Mouse (Mus musculus): ENCODE data around the gene Ptcd3. TPM values are rescaled to one million over a fixed set of nuclear protein-coding genes. Genes with fewer than 3 reads are reported as not detected.
"Not testable (repeated sequence)": the region's sequence is repeated elsewhere in the genome, so short reads cannot be mapped to it uniquely, and the experiment has no call there.

Ptcd3 gene
- total and polyA plus RNA-seq, 2 experiments from 2014 or later: 57.9 to 59.6 TPM

DNA sequence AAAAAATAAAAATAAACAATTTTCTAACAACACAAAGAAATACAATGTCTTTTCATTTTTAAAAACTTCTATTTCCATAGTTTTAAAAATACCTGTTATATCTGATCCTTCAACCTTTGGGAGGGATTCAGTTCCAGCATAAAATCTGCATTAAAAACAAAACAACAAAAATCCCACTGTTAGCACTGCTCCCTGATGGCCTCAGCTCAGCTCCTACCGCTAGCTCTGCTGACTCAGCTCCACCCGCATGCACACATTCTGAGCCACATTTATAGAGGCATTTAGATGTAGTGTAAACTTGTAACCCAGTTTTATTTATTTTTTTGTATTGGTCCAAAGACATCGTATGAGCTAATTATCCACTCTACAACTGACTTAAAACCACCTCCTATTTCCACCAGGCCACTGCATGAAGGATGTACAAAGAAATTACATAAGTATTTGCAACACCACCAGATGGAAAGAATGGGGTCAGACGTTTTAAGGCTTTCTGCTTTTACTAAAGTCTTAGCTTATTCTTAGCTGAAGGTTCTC lies 781 bp downstream of the Ptcd3 start:
- Histone ChIP-seq H3K36me3 (ENCODE audit: insufficient read depth, low read length) (peaks cover 22% of the 10 kb centered on the region), H3K27me3 (ENCODE audit: insufficient read depth, low read length) (no peaks in the 10 kb centered on the region), H3K4me1 (ENCODE audit: insufficient read depth, low read length) (peaks cover 3% of the 10 kb centered on the region; the same call in 1 of the 2 replicates), H3K27ac (ENCODE audit: low read depth, low read length) (no peak overlapping the region), H3K9me3 (ENCODE audit: low read length) (no peaks in the 10 kb centered on the region), H3K9ac (replicated peaks; ENCODE audit: low read length, poor library complexity, severe bottlenecking) (peak overlapping the region; percentile 59), H3K4me2 (ENCODE audit: low read depth, low read length, poor library complexity, severe bottlenecking) (peak overlapping the region; percentile 72), H3K4me3 (ENCODE audit: low read depth, low read length) (peak overlapping the region; percentile 78)
- no peak for TF ChIP-seq CTCF (IDR thresholded peaks at IDR 0.05)
- no peak for DNase-seq (ENCODE audit: low spot score)
- no peak for ATAC-seq (ENCODE audit: low FRiP score)
- WGBS: 14% methylated on average over 4 of the region's 4 CpGs

DNA sequence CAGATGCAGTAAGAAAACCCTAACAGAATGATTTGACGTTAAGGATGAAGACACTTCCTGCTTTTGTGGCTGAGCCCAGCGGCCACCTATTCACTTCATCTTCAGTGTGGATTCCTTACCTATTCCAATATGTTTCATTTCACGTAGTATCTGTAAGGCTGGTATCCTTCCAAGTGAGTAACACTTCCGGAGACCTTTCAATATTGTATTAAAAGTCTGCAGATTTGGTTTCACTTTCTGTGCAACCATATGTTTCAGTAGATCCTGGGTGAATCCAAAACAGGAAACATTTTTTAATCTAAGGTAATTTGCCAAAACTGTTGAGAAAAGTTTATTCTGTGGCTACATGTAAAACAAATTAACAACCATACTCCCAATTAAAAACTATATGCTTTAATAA lies 15.3 kb downstream of the Ptcd3 start:
- TF ChIP-seq CTCF (IDR thresholded peaks at IDR 0.05): no peak
- Histone ChIP-seq H3K9ac (replicated peaks; ENCODE audit: low read length, poor library complexity, severe bottlenecking) (no peak overlapping the region), H3K27me3 (ENCODE audit: insufficient read depth, low read length) (no peaks in the 10 kb centered on the region), H3K4me2 (ENCODE audit: low read depth, low read length, poor library complexity, severe bottlenecking) (no peak overlapping the region), H3K27ac (ENCODE audit: low read depth, low read length) (no peak overlapping the region), H3K9me3 (ENCODE audit: low read length) (no peaks in the 10 kb centered on the region), H3K36me3 (ENCODE audit: insufficient read depth, low read length) (peaks cover 65% of the 10 kb centered on the region), H3K4me1 (ENCODE audit: insufficient read depth, low read length) (no peaks in the 10 kb centered on the region), H3K4me3 (ENCODE audit: low read depth, low read length) (no peak overlapping the region)
- WGBS: 95% methylated on average over 4 of the region's 4 CpGs
- ATAC-seq (ENCODE audit: low FRiP score): no peak
- no peak for DNase-seq (ENCODE audit: low spot score)

DNA sequence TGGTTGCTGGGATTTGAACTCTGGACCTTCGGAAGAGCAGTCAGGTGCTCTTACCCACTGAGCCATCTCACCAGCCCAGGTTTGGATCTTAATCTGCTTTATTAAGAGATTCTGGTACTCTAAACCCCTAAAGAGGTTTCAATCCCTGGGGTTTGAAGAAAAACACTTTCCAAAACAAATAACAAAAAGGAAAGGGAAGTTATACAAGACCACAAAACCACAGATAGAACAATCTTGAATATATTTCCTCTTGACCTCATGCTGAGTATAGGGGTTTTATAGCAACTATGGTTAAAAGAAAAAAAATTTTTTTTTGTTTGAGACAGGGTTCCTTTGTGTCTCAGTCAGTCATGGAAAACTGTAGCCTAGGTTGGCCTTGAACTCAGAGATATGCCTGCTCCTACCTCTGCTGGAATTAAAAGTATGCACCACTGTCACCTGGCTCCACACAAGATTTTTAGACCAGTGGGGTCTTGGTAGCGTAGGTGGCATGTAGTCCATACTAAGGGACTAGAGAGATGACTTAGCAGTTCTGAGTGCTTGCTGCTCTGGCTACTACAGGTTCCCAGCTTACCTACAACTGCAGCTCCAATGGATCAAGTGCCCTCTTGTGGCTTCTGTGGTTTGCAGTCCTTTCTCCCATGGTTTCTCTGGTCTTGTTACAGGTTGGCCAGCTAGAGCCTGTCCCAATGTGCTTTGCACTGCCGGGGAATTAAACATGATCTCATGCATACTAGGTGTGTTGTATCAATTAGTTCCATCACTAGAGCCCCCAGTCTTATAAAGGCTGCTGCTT lies 30.4 kb downstream of the Ptcd3 start:
- peaks cover 64% of the 10 kb centered on the region for H3K36me3 ChIP-seq (ENCODE audit: insufficient read depth, low read length)
- no peak overlapping the region for H3K4me3 ChIP-seq (ENCODE audit: low read depth, low read length)
- no peaks in the 10 kb centered on the region for H3K9me3 ChIP-seq (ENCODE audit: low read length)
- no peak overlapping the region for H3K9ac ChIP-seq (replicated peaks; ENCODE audit: low read length, poor library complexity, severe bottlenecking)
- no peaks in the 10 kb centered on the region for H3K4me1 ChIP-seq (ENCODE audit: insufficient read depth, low read length)
- no peak overlapping the region for H3K27ac ChIP-seq (ENCODE audit: low read depth, low read length)
- no peak; the same call in 1 of the 2 replicates for ATAC-seq (ENCODE audit: low FRiP score)
- H3K27me3 ChIP-seq (ENCODE audit: insufficient read depth, low read length): no peaks in the 10 kb centered on the region
- H3K4me2 ChIP-seq (ENCODE audit: low read depth, low read length, poor library complexity, severe bottlenecking): no peak overlapping the region
- DNase-seq (ENCODE audit: low spot score): no peak
- TF ChIP-seq CTCF (IDR thresholded peaks at IDR 0.05): peak; percentile 19; the same call in 1 of the 2 replicates
- 94% methylated on average over 3 of the region's 3 CpGs for WGBS

DNA sequence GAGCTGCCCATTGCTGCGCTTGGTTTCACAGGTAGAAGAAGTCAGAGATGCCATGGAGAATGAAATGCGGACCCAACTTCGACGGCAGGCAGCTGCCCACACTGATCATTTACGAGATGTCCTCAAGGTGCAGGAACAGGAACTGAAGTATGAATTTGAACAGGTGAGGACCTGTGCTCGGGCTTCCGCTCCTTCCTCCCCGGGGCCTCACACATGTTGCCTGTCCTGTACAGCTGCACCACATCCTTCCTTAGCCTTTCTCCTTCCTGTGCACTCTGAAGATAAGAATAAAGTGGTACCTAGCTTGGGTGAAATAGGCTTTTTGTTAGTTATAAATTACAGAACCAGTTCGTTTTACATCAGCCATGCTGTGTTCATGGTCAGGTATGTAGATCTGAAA lies 37.2 kb downstream of the Ptcd3 start:
- H3K4me1 ChIP-seq (ENCODE audit: insufficient read depth, low read length): no peaks in the 10 kb centered on the region
- H3K9me3 ChIP-seq (ENCODE audit: low read length): no peaks in the 10 kb centered on the region
- no peak for TF ChIP-seq CTCF (IDR thresholded peaks at IDR 0.05)
- 96% methylated on average over 9 of the region's 9 CpGs for WGBS
- H3K36me3 ChIP-seq (ENCODE audit: insufficient read depth, low read length): peaks cover 39% of the 10 kb centered on the region
- ATAC-seq (ENCODE audit: low FRiP score) (no peak), DNase-seq (ENCODE audit: low spot score) (no peak)
- H3K27ac ChIP-seq (ENCODE audit: low read depth, low read length): no peak overlapping the region
- H3K4me2 ChIP-seq (ENCODE audit: low read depth, low read length, poor library complexity, severe bottlenecking): no peak overlapping the region
- no peak overlapping the region for H3K9ac ChIP-seq (replicated peaks; ENCODE audit: low read length, poor library complexity, severe bottlenecking)
- no peaks in the 10 kb centered on the region for H3K27me3 ChIP-seq (ENCODE audit: insufficient read depth, low read length)
- H3K4me3 ChIP-seq (ENCODE audit: low read depth, low read length): no peak overlapping the region

DNA sequence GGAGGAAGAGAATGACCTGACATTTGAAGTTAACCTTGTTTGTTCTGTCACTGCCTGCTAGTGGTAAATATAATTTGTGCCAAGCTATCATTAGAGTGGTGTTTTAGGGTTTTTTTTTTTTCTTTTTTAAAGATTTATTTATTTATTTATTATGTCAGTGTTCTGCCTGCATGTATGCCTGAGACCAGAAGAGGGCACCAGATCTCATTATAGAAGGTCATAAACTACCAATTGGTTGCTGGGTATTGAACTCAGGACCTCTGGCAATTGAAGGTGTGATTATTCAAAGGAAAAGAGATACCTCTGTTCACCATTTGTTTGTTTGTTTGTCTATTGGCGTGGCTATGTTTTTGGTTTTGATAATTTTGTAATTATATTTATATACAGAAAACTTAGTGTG lies 39.7 kb downstream of the Ptcd3 start:
- no peak for ATAC-seq (ENCODE audit: low FRiP score)
- DNase-seq (ENCODE audit: low spot score): peak; percentile 14
- WGBS: 90% methylated on average over 1 of the region's 1 CpGs
- Histone ChIP-seq H3K9ac (replicated peaks; ENCODE audit: low read length, poor library complexity, severe bottlenecking) (no peak overlapping the region), H3K27me3 (ENCODE audit: insufficient read depth, low read length) (no peaks in the 10 kb centered on the region), H3K27ac (ENCODE audit: low read depth, low read length) (no peak overlapping the region), H3K4me1 (ENCODE audit: insufficient read depth, low read length) (no peaks in the 10 kb centered on the region), H3K4me3 (ENCODE audit: low read depth, low read length) (no peak overlapping the region), H3K9me3 (ENCODE audit: low read length) (no peaks in the 10 kb centered on the region), H3K4me2 (ENCODE audit: low read depth, low read length, poor library complexity, severe bottlenecking) (no peak overlapping the region), H3K36me3 (ENCODE audit: insufficient read depth, low read length) (peaks cover 42% of the 10 kb centered on the region)
- TF ChIP-seq CTCF (IDR thresholded peaks at IDR 0.05): peak; percentile 58

DNA sequence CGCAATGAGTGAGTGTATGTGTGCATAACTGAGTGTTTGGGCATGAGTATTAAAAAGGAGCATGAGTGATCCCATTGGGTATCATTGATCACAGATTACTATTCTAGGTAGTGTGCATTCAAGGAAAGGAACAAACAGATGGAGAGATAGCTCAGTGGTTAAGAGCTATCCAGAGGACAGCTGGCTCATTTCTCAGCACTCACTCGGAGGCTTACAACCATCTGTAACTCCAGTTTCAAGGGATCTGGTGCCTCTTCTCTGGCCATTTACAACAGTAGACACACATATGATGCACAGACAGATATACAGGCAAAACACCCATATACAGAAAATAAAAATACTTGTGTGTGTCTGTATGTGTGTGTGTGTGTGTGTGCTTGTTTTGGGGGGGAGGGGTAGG lies 40.8 kb downstream of the Ptcd3 start:
- no peak for DNase-seq (ENCODE audit: low spot score)
- Histone ChIP-seq H3K9ac (replicated peaks; ENCODE audit: low read length, poor library complexity, severe bottlenecking) (no peak overlapping the region), H3K27ac (ENCODE audit: low read depth, low read length) (no peak overlapping the region), H3K27me3 (ENCODE audit: insufficient read depth, low read length) (no peaks in the 10 kb centered on the region), H3K4me2 (ENCODE audit: low read depth, low read length, poor library complexity, severe bottlenecking) (no peak overlapping the region), H3K9me3 (ENCODE audit: low read length) (no peaks in the 10 kb centered on the region), H3K4me1 (ENCODE audit: insufficient read depth, low read length) (no peaks in the 10 kb centered on the region), H3K36me3 (ENCODE audit: insufficient read depth, low read length) (peaks cover 43% of the 10 kb centered on the region), H3K4me3 (ENCODE audit: low read depth, low read length) (no peak overlapping the region)
- ATAC-seq (ENCODE audit: low FRiP score): no peak
- WGBS: 96% methylated on average over 2 of the region's 2 CpGs
- no peak for TF ChIP-seq CTCF (IDR thresholded peaks at IDR 0.05)

DNA sequence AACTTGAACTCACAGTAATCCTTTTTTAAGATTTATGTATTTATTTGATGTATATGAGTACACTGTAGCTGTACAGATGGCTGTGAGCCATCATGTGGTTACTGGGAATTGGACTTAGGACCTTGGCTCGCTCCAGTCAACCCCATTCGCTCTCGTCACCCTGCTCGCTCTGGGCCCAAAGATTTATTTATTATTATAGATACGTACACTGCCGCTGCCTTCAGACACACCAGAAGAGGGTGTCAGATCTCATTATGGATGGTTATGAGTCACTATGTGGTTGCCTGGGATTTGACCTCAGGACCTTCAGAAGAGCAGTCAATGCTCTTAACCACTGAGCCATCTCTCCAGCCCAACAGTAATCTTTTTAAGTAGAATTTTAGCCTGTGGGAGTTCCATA lies 61.6 kb downstream of the Ptcd3 start:
- DNase-seq (ENCODE audit: low spot score); H3K9ac ChIP-seq (replicated peaks; ENCODE audit: low read length, poor library complexity, severe bottlenecking); H3K9me3 ChIP-seq (ENCODE audit: low read length); H3K27ac ChIP-seq (ENCODE audit: low read depth, low read length); H3K4me3 ChIP-seq (ENCODE audit: low read depth, low read length); ATAC-seq (ENCODE audit: low FRiP score); H3K4me2 ChIP-seq (ENCODE audit: low read depth, low read length, poor library complexity, severe bottlenecking); H3K4me1 ChIP-seq (ENCODE audit: insufficient read depth, low read length); H3K27me3 ChIP-seq (ENCODE audit: insufficient read depth, low read length): not testable (repeated sequence)
- WGBS: 94% methylated on average over 6 of the region's 6 CpGs
- peaks cover 16% of the 10 kb centered on the region for H3K36me3 ChIP-seq (ENCODE audit: insufficient read depth, low read length)

Data from midbrain, postnatal 0 days (tissue).